Mouse (Mus musculus): Measurements from ENCODE around the gene Hps6. TPM values are rescaled to one million over a fixed set of nuclear protein-coding genes. Genes with fewer than 3 reads are reported as not detected.

The Hps6 gene
- polyA plus RNA-seq, 1 experiment, result 12.0 TPM

DNA sequence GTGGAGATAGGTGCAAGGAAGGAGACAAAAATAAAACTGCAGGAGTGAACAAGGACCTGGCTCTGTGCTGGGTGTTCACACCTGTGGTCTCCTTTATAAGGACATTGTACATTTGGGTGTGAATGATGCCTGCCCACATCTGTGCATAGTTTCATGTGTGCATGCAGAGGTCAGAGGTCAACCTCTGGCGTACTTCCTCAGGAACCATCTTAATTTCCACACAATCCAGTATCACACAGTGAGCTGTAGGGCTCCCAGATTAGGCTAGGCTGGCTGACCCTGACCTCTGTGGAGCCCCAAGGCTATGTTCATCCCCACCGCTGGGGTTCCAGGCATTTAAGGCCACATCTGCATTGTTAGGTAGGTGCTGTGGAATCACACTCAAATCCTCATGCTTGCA lies 44.1 kb downstream of the Hps6 start:
- H3K27me3 ChIP-seq (ENCODE audit: control insufficient read depth, insufficient read depth, insufficient read length), result peaks cover 4% of the 10 kb centered on the region
- H3K4me2 ChIP-seq (ENCODE audit: low read depth), result no peak overlapping the region
- H3ac ChIP-seq (ENCODE audit: control insufficient read depth, insufficient read length), result no peak overlapping the region
- no peaks in the 10 kb centered on the region for H3K36me3 ChIP-seq (ENCODE audit: control insufficient read depth, insufficient read depth)
- peaks cover 22% of the 10 kb centered on the region for H3K79me2 ChIP-seq (ENCODE audit: control insufficient read depth, insufficient read depth)
- H3K4me3 ChIP-seq, result no peak overlapping the region
- TF ChIP-seq TCF12 (IDR thresholded peaks at IDR 0.05; ENCODE audit: insufficient read depth, poor library complexity, severe bottlenecking), result no peak
- TF ChIP-seq MAX (IDR thresholded peaks at IDR 0.05; ENCODE audit: low read depth), result no peak
- no peak for TF ChIP-seq POLR2A (IDR thresholded peaks at IDR 0.05; ENCODE audit: insufficient read length, low read depth)
- TF ChIP-seq CEBPB (IDR thresholded peaks at IDR 0.05; ENCODE audit: insufficient read depth, poor library complexity, severe bottlenecking), result no peak
- no peak for TF ChIP-seq USF1 (IDR thresholded peaks at IDR 0.05; ENCODE audit: low read depth)
- no peak for TF ChIP-seq REST (IDR thresholded peaks at IDR 0.05; ENCODE audit: insufficient read depth, insufficient read length)
- TF ChIP-seq SRF (IDR thresholded peaks at IDR 0.05; ENCODE audit: control insufficient read depth, insufficient read length, low read depth), result no peak
- no peak for TF ChIP-seq E2F4 (IDR thresholded peaks at IDR 0.05; ENCODE audit: insufficient read depth)
- TF ChIP-seq TCF3 (IDR thresholded peaks at IDR 0.05; ENCODE audit: insufficient read length, low read depth), result no peak
- TF ChIP-seq MYOG (IDR thresholded peaks at IDR 0.05; ENCODE audit: control insufficient read depth in 1 of 3, insufficient read depth in 1 of 3, insufficient read length in 2 of 3, low read depth in 2 of 3), result no peak
- no peak for TF ChIP-seq POLR2AphosphoS2 (IDR thresholded peaks at IDR 0.05; ENCODE audit: insufficient read length, low read depth)
- no peak for TF ChIP-seq MYOD1 (IDR thresholded peaks at IDR 0.05; ENCODE audit: control insufficient read depth in 1 of 3, insufficient read length in 2 of 3, low read depth in 2 of 3)

DNA sequence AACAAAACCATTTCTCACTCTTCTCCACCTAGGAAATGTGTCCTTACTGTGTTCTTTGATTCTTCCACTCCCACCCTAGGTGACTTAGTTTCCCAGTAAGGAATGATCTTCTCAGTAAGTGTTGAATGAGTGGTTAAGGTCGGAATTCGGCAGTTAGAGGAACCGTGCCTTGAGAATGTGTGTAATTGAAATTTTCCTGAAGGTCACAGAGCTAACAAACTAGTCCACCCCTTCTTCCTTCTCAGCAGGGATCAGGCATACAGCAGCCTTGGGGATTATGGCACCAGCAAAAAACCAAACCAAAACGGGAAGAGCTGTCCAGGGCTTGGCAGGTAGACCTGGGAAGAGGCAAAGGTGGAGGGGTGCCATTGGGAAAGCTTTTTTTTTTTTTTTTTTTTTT lies 45.8 kb downstream of the Hps6 start:
- Histone ChIP-seq H3K4me2 (ENCODE audit: low read depth) (no peak overlapping the region), H3K79me2 (ENCODE audit: control insufficient read depth, insufficient read depth) (peaks cover 5% of the 10 kb centered on the region), H3K36me3 (ENCODE audit: control insufficient read depth, insufficient read depth) (no peaks in the 10 kb centered on the region), H3K27me3 (ENCODE audit: control insufficient read depth, insufficient read depth, insufficient read length) (peaks cover 4% of the 10 kb centered on the region), H3K4me3 (no peak overlapping the region), H3ac (ENCODE audit: control insufficient read depth, insufficient read length) (no peak overlapping the region)
- TF ChIP-seq TCF12 (IDR thresholded peaks at IDR 0.05; ENCODE audit: insufficient read depth, poor library complexity, severe bottlenecking) (no peak), USF1 (IDR thresholded peaks at IDR 0.05; ENCODE audit: low read depth) (no peak), MYOD1 (IDR thresholded peaks at IDR 0.05; ENCODE audit: control insufficient read depth in 1 of 3, insufficient read length in 2 of 3, low read depth in 2 of 3) (no peak), REST (IDR thresholded peaks at IDR 0.05; ENCODE audit: insufficient read depth, insufficient read length) (no peak), MAX (IDR thresholded peaks at IDR 0.05; ENCODE audit: low read depth) (no peak), POLR2A (IDR thresholded peaks at IDR 0.05; ENCODE audit: insufficient read length, low read depth) (no peak), POLR2AphosphoS2 (IDR thresholded peaks at IDR 0.05; ENCODE audit: insufficient read length, low read depth) (no peak), SRF (IDR thresholded peaks at IDR 0.05; ENCODE audit: control insufficient read depth, insufficient read length, low read depth) (no peak), CEBPB (IDR thresholded peaks at IDR 0.05; ENCODE audit: insufficient read depth, poor library complexity, severe bottlenecking) (no peak), E2F4 (IDR thresholded peaks at IDR 0.05; ENCODE audit: insufficient read depth) (no peak), MYOG (IDR thresholded peaks at IDR 0.05; ENCODE audit: control insufficient read depth in 1 of 3, insufficient read depth in 1 of 3, insufficient read length in 2 of 3, low read depth in 2 of 3) (no peak), TCF3 (IDR thresholded peaks at IDR 0.05; ENCODE audit: insufficient read length, low read depth) (no peak)

DNA sequence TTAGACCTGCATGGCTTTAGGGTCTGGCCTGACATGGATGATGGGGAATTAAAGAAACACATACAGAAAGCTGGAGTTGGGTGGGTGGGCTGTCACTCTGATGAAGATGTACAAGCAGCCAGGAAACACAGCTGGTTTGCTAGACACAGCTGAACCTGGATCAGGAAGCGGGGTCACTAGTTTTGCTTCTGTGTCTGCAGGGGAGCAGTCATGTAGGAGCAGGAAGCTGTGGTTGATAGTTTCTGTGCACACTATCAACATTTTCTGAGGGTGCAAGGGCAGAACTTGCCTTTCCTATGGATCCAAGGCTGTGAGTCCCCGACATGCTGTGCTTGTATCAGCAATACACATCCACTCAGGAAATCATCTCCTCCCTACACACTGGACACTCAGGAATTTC lies 47.2 kb downstream of the Hps6 start:
- Histone ChIP-seq H3K4me2 (ENCODE audit: low read depth) (no peak overlapping the region), H3K36me3 (ENCODE audit: control insufficient read depth, insufficient read depth) (no peaks in the 10 kb centered on the region), H3K4me3 (no peak overlapping the region), H3K27me3 (ENCODE audit: control insufficient read depth, insufficient read depth, insufficient read length) (peaks cover 4% of the 10 kb centered on the region), H3ac (ENCODE audit: control insufficient read depth, insufficient read length) (no peak overlapping the region), H3K79me2 (ENCODE audit: control insufficient read depth, insufficient read depth) (no peaks in the 10 kb centered on the region)
- no peak for TF ChIP-seq POLR2A (IDR thresholded peaks at IDR 0.05; ENCODE audit: insufficient read length, low read depth)
- no peak for TF ChIP-seq POLR2AphosphoS2 (IDR thresholded peaks at IDR 0.05; ENCODE audit: insufficient read length, low read depth)
- no peak for TF ChIP-seq USF1 (IDR thresholded peaks at IDR 0.05; ENCODE audit: low read depth)
- no peak for TF ChIP-seq MYOD1 (IDR thresholded peaks at IDR 0.05; ENCODE audit: control insufficient read depth in 1 of 3, insufficient read length in 2 of 3, low read depth in 2 of 3)
- TF ChIP-seq CEBPB (IDR thresholded peaks at IDR 0.05; ENCODE audit: insufficient read depth, poor library complexity, severe bottlenecking), result no peak
- no peak for TF ChIP-seq SRF (IDR thresholded peaks at IDR 0.05; ENCODE audit: control insufficient read depth, insufficient read length, low read depth)
- no peak for TF ChIP-seq MYOG (IDR thresholded peaks at IDR 0.05; ENCODE audit: control insufficient read depth in 1 of 3, insufficient read depth in 1 of 3, insufficient read length in 2 of 3, low read depth in 2 of 3)
- TF ChIP-seq REST (IDR thresholded peaks at IDR 0.05; ENCODE audit: insufficient read depth, insufficient read length), result no peak

Other genes starting within 250 kb of the Hps6 start
- 27.1 TPM for gene Mgea5, start 219.7 kb upstream of the Hps6 start, polyA plus RNA-seq (2012; fragmentation: generic; extraction: Trizol)
- 0.04 TPM for gene Kcnip2, start 187.4 kb upstream of the Hps6 start, polyA plus RNA-seq (2012; fragmentation: generic; extraction: Trizol)
- 9.7 TPM for gene Armh3, start 5.0 kb upstream of the Hps6 start, polyA plus RNA-seq (2012; fragmentation: generic; extraction: Trizol)
- gene Pprc1, start 41.4 kb downstream of the Hps6 start, polyA plus RNA-seq (2012; fragmentation: generic; extraction: Trizol), result 19.7 TPM
- 68.7 TPM for gene Ldb1, start 41.7 kb downstream of the Hps6 start, polyA plus RNA-seq (2012; fragmentation: generic; extraction: Trizol)
- 30.9 TPM for gene Nolc1, start 72.4 kb downstream of the Hps6 start, polyA plus RNA-seq (2012; fragmentation: generic; extraction: Trizol)
- gene Elovl3, start 128.4 kb downstream of the Hps6 start, polyA plus RNA-seq (2012; fragmentation: generic; extraction: Trizol), result 0.50 TPM
- gene Pitx3, start 144.8 kb downstream of the Hps6 start, polyA plus RNA-seq (2012; fragmentation: generic; extraction: Trizol), result 9.3 TPM
- gene Gbf1, start 149.0 kb downstream of the Hps6 start, polyA plus RNA-seq (2012; fragmentation: generic; extraction: Trizol), result 61.8 TPM